Mouse (Mus musculus) right cerebral cortex, adult 2 months (tissue): ENCODE measurements around the gene E2f8.

Experiments used
- DNase-seq, 2 experiments: peaks; one replicate each; pipeline ENCODE4 v3.0.0; 2021 to 2022; ENCODE audit warnings: low spot score in 2 of 2

Gene E2f8

DNA sequence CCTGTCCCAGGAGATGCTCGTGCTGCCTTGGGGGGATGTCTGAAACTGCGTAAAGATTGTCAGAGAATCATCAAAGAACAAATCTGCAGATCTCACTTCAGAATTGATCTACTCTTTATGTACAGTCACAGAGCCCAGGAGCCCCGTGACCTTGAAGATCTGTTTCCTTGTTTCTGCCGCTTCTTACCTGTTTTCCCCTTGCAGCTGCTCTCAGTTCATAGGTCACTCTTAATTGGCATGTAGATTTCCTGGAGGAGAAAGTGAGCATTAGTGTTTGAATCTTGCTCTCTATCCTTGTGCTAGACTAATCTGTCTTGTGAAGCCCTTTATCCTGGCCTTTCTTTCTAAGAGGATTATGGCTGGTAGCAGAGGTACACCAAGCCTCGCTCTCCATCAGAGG lies 59.7 kb downstream of the E2f8 start:
- DNase-seq: no peak
